Mouse (Mus musculus) activated CD4-positive, CD25-positive, alpha-beta regulatory T cell, adult 4 months (primary cell): Measurements from ENCODE around the gene Pou2f2. TPM values are rescaled to one million over a fixed set of nuclear protein-coding genes. Genes with fewer than 3 reads are reported as not detected.

Experiments used
- ATAC-seq: one replicate; pipeline ENCODE4 v1.8.0; 2017
- polyA plus RNA-seq, 2 experiments: library from polyadenylated mRNA; unstranded; fragments of 100-300 nt; shearing (Covaris generic); gene quantifications; one replicate each; pipeline ENCODE4 v1.2.1; 2017

Pou2f2 gene
- 10 to 100 TPM; 19.1 to 25.3 TPM for polyA plus RNA-seq

DNA sequence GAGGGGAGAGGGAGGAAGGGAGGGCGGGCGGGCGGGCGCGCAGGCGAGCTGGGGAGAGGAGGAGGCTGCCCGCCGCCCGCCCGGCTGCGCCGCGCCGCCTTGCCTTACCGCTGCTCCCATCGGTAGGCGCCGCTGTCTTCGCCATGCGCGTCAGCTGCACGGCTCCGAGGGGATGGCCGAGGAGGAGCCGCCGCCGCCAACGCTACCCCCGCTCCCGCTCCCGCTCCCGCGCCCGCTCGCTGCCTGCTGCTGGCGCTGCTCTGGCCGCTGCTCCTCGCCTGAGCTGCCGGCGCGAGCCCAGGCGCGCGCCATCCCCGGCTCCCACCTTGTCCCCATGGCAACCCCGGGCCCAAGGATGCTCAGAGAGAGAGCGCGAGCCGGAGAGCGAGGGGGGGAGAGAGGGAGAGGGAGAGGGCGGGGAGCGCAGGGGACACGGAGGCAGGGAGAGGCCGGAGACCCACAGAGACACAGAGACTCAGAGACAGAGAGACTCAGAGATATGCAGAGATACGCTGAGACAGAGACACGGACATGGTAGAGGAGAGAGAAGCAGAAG is at the start of gene Pou2f2:
Pou2f2 (minus strand) TSS at position 121 of the 556 bp plus-strand sequence.
- ATAC-seq = peak; percentile 57

- ATAC-seq = no peak
Measured at GRCm38 (mm10) chr7:25227523-25228300, 48.2 kb upstream of the Pou2f2 start.

GRCm38 (mm10) chr7:25222275-25222967 is 42.9 kb upstream of the Pou2f2 start:
- no peak for ATAC-seq

DNA sequence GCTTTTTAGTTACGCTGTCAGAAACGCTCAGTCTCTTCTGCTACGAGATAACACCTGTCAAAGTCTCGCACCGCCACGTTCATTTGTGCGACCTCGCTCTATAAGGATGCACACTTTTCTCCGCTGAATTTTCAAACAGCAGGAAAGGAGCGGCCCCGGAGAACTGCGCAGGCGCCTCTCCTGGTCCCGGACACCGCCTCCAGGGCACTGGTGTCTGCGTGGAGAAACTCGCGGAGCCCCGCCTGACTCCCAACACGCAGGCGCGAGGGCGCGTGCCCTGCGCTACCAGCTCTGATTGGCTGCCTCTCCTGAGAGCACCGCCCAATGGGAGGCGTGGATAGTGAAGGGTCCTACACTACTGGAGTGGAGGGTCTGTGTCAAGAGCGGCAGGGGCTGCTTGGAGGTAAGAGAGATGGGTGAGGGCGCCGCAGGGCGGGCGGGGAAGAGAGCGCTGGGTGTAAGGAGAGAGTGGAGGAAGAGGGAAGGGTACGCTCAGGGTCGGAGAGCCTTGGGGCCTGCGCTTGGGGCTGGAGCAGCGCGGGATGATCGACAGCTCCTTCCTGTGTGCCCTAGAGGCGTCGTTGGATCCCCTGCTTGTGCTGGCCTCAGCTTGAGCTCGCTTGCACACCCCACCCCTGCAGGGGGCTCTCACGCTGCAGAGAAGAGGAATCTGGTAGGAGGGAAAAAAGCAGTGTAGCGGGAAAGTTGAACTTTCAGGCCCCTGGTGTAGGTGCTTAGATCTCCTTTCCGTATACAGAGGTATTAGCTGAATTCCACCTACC is 41.8 kb upstream of the Pou2f2 start, which contains the start of gene Zfp526:
Zfp526 (plus strand) TSS at position 324 of the 782 bp plus-strand sequence.
- ATAC-seq = peak; percentile 75

DNA sequence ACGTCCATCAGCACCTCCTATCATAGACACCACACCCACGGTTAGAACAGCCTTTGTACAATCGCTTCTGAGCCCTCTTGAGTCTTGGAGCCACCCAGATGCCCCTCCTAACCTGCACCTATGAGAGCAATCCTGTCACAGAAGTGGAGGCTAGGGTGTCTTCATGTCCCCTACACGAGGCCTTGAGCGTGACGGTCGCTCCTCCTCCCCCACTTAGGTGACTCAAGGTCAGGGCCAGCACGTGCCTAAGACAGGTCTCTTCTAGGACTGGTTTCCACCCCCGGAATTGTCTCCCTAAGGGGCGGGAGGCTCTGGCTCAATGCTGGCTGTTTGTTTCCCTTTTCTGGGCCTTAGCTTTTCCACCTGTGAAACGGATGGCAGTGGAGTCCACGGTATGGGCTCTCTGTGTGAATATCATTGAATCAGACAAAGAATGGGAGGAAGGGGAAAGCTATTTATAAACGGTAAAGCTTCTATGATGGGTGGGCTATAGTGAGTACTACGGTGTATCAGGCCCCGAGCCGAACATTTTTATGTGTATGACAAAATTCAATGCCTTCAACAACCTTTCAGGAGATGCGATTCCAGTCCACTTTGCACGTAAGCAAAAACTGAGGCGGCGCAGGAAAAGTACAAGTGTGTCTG is 41.1 kb upstream of the Pou2f2 start, which contains the start of gene Dedd2:
Dedd2 (minus strand) TSS at position 159 of the 645 bp plus-strand sequence.
- ATAC-seq = no peak

DNA sequence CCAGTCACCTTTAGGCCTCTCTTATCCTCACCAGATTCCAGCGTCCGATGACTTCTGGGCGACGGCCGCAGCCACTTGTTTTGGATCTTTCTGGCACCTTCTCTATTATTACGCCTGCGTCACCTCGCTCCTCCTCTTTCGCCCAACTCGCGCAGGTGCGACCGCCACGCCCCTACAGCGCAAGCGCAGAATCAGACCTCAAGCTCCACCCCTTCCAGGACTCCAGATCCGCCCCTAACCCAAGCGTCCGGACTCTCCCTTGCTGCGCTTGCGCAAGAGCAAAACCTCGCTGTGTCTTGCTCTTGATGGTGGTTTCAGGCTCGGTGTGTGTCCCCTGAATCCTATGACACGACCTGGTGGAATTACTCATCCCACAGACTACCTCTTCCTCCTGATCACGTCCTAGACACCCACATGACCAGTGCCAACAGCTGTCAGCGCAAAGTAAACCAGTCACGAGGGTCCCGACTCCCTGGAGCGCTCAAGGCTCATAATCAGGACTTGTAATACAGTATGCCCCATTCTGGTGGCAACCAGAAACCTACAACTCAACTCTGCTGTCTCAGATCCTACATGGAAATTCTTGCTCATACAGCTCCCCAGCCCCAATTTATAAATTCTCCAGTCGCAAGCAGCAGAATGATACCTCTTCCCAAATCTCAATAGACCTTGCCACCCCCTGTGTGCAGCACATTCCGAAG is 40.4 kb upstream of the Pou2f2 start:
- ATAC-seq = peak; percentile 70

DNA sequence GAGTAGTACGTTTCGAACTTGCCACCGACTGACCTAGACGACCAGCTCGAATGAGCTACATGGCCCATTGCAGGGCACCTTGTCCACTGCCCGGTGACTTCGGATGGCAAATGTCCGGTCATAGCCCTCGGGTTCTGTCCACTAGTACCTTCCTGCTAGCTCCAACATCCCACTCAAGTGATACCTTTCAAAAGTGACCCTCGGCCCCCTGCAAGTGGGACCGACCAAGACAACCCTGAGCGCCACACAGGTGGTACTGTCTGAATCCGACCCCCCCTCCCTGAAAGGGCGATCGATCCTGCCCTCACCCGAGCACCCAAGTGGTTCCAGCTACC is 39.9 kb upstream of the Pou2f2 start:
- no peak for ATAC-seq

- no peak for ATAC-seq
Measured at GRCm38 (mm10) chr7:25218705-25219415, 39.3 kb upstream of the Pou2f2 start.

DNA sequence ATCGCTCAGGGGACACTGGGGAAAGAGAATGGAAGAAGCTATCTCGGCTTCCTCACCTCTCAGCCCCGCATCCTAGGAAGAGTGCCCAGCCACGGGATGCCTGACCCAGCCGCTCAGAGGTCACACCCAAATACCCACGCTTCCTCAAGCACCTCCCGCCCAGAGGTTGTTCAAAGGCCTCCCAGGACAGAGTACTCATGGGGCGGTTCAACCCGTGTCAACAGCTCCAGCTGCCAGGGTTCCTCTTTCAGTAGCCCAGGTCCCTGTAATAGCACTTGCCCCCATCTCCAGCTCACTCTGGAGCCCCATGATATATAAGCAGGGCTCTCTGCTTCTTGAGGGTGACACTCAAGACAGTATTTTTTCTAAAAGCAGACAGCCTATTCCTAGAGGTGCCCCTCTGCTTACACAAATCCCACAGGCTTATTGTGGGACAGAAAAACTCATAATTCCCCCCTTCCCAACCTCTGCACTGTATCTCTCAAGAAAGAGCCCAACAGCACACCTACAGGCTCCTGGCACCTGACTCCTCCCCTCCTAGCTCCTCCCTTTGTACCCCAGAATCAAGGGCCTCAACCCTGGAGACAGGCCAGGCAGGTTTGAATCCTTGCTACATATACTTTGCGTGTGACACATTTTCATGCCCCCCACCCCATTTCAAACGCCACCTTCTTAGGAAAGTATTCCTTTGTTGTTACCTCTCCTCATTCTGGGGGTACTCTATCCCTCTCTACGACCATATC is 38.3 kb upstream of the Pou2f2 start:
- ATAC-seq = no peak

DNA sequence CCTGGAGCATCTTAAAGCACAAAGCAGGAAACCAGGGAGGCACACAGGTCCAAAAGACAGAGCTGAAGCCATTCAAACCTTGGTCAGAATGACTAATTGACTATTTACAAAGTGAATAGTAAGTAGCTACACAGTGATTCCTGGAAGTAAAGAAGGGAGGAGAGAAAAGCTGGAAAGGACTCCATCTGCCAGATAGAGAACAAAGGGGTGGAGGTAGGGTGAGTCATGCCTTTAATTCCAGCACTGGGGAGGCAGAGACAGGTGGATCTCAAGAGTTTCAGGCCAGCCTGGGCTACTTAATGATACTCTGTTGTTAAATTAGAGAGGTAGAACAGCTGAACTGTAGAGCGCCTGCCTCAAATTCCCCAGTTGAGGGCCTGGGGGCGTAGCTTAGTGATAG is 34.6 kb upstream of the Pou2f2 start:
- no peak for ATAC-seq

- peak; percentile 20 for ATAC-seq
Measured at GRCm38 (mm10) chr7:25213099-25213498, 33.6 kb upstream of the Pou2f2 start.

- ATAC-seq = no peak
Measured at GRCm38 (mm10) chr7:25210482-25210881, 31.0 kb upstream of the Pou2f2 start.

DNA sequence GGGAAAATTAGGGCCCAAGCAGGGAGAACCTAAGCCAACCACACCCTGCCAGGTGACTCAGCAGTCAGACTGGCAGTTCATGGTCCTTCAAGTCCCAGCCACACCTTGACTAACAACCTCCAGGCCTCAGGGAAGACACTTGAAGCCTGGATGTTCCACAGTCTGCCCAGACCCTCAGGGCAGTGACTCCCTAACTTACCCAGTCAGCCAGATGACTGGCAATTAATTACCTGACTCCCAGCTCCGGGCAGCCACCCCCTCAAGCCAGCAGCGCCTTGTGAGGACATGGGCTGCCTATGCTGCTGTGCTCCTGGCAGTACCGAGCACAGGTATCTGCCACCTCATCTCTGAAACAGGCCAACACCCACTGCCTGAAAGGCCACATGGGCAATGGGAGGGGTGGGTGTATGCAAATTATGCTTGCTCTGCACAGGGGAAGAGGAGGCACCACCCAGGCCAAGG is 29.7 kb upstream of the Pou2f2 start:
- peak; percentile 63 for ATAC-seq

DNA sequence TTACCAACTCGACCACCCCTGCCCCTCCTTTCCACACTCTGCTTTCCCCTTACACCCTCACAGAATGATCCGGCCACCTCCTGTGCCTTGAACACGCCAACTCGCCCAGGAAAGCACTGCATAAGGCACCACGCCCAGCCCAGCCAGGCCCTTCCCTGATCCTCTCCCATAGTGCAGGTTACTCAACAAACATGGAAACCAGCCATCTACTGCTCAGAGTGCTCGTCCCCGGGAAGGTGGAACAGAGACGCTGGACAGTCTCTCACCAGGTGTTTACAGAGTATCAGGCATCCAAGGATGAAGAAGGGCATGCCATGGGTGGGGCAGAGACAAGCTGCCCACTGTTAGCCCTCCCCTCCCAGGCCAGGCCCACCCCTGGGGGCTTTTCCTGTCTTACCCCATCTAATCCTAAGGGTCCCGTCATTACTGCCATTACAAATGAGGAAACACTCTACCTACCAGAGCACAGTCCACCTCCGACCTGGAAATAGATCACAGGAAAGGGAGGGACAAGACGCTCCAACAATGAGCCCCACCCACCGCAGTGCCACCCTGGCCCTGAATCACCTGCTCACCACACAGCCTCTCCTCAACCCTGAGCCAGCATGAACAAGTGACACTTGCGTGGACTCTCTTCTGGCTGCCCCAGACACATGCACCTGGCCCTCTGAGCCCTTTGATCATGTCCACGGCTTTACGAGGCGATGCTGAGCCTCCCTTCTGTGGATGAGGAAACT is 26.7 kb upstream of the Pou2f2 start:
- peak; percentile 35 for ATAC-seq

GRCm38 (mm10) chr7:25205355-25206093 is 26.0 kb upstream of the Pou2f2 start:
- ATAC-seq = peak; percentile 82

DNA sequence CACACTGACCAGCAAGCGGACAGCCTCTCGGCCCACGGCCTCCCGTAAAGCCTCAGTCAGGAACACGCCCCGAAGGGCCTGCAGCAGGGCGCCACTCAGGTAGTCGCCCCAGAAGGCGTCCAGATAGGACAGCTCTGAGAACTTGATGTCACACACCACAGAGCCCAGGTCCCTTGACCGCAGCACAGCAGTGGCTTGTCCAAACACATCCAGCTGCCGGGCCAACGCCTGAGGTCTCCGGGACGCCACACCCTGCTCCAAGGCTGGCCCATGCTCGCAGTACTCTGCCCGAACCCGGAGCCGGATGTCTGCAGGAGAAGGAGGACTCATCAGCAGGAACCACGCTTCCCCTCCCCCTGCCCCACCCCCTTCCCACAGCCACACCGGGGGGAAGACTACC is 24.1 kb upstream of the Pou2f2 start:
- ATAC-seq = no peak

DNA sequence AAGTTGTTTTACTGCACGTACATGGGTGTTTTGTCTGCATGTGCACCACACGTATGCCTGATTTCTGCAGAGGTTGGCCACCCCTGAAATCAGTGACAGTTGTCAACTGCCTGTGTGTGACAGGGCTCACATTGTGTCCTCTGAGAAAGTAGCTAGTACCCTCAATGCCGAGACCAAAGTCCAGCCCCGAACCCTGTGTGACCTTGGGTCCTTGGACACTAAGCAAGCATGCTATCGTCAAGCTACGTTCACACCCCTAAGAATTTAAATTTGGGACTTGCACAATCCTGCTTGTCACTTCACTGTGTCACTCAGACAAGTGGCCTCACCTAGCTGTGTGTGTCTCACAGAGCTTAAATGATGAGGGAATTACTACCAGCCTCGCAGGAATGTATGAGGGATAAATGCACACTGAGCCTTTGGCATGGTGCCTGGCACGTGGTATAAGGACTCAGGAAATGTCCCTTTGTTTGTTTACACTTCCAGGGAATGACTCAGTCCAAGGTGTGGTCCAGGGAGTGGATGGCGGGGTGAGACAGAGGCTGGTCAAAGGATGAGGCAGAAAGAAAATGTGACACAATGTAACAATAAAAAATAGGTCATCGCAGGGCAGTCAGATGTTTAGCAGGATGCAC is 18.0 kb upstream of the Pou2f2 start:
- no peak for ATAC-seq

GRCm38 (mm10) chr7:25196107-25196506 is 16.6 kb upstream of the Pou2f2 start:
- ATAC-seq = no peak
